Mouse (Mus musculus) megakaryocyte, embryonic 14.5 days (primary cell): ENCODE measurements around the gene Slc6a9. TPM values are rescaled to one million over a fixed set of nuclear protein-coding genes. Genes with fewer than 3 reads are reported as not detected.

Experiments
- H3K27me3 ChIP-seq: replicated peaks from 2 replicates; pipeline ENCODE3; 2012; ENCODE audit warnings: inconsistent platforms
- H3K36me3 ChIP-seq: replicated peaks from 2 replicates; pipeline ENCODE3; 2012; ENCODE audit warnings: low read length, inconsistent platforms, mixed read lengths
- H3K4me1 ChIP-seq: 2 replicates; pipeline ENCODE4 v1.6.1; 2012; ENCODE audit warnings: inconsistent platforms
- H3K4me3 ChIP-seq: replicated peaks from 2 replicates; pipeline ENCODE3; 2012; ENCODE audit warnings: moderate library complexity, mild to moderate bottlenecking, inconsistent platforms
- H3K9me3 ChIP-seq: 2 replicates; pipeline ENCODE4 v1.6.1; 2012; ENCODE audit warnings: inconsistent platforms
- FLI1 ChIP-seq: IDR thresholded peaks from 2 replicates; pipeline ENCODE4 v1.6.1; 2012; ENCODE audit warnings: low read length, inconsistent platforms, mixed read lengths
- GATA1 ChIP-seq: IDR thresholded peaks from 3 replicates; pipeline ENCODE4 v1.6.1; 2012; ENCODE audit warnings: mixed read lengths, low read length, inconsistent platforms, borderline replicate concordance
- polyA plus RNA-seq: library from polyadenylated mRNA; stranded (reverse); fragments of >175 nt; gene quantifications from 2 replicates; pipeline ENCODE4 v1.2.3, GENCODE M21; 2012; ENCODE audit warnings: low replicate concordance; ENCODE audit not compliant: insufficient read depth

The Slc6a9 gene
- polyA plus RNA-seq, 1 experiment: 9.7 TPM

DNA sequence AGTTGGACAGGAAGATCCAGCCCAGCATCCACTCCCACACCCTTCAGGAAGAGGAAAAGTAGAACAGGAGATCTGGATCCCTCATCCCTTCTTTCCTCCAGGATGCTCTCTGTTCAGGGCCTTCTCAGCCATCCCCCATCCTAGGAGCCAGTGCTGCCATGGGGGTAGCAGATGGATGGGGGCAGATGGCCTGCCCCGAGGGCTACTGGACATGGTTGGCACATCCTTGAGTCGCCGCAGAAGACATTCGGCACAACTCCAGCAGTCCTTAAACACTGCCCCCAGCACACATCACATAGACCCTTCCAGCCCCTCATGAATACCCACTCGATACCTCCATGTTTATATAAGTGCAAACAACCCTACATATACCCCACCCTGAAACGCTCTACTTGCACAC lies 61.7 kb downstream of the Slc6a9 start:
- Histone ChIP-seq H3K4me3 (no peak overlapping the region), H3K4me1 (peaks cover 16% of the 10 kb centered on the region), H3K36me3 (peaks cover 78% of the 10 kb centered on the region), H3K9me3 (no peaks in the 10 kb centered on the region), H3K27me3 (no peaks in the 10 kb centered on the region)
- TF ChIP-seq GATA1 (no peak), FLI1 (no peak)

DNA sequence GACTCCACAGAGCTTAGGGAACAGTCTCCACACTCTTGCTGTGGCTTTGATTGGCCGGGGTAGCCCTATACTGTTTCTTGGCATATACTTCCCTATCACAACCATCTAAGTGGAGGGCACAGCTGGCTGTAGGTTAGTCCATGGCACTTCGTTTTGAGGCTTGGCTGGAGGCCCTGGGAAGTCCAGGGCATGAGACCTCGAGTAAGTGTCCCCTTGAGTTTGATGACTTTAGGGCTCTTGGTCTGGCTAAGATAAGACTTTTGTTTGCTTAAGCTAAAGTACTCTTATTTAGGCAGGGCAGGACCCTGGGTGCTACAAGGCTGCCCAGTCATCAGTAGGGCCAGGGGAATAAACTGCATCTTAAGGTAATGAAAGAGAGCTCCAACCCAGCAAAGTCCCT lies 63.8 kb downstream of the Slc6a9 start:
- Histone ChIP-seq H3K9me3 (no peaks in the 10 kb centered on the region), H3K4me3 (no peak overlapping the region), H3K36me3 (peaks cover 99% of the 10 kb centered on the region), H3K27me3 (no peaks in the 10 kb centered on the region), H3K4me1 (peaks cover 4% of the 10 kb centered on the region; the same call in 1 of the 2 replicates)
- TF ChIP-seq FLI1 (no peak), GATA1 (no peak)

DNA sequence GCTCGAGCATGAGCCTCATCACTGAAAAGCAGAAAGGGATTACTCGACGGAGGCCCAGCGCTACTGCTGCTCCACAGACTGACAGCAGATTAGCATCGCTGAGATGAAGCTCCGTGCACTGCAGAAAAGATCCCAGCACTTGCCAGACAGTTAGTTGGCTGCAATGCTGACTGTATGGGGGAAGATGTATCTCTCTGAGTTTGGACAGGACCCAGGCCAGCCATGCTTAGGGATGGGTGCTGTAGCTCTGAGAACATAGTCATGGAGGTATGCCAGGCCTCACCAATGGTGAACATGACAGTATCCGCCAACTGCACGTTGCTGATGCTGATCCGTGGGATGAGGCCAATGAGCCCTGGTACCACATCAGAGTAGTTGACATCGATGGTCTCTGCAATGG lies 69.8 kb downstream of the Slc6a9 start:
- peaks cover 95% of the 10 kb centered on the region for H3K36me3 ChIP-seq

DNA sequence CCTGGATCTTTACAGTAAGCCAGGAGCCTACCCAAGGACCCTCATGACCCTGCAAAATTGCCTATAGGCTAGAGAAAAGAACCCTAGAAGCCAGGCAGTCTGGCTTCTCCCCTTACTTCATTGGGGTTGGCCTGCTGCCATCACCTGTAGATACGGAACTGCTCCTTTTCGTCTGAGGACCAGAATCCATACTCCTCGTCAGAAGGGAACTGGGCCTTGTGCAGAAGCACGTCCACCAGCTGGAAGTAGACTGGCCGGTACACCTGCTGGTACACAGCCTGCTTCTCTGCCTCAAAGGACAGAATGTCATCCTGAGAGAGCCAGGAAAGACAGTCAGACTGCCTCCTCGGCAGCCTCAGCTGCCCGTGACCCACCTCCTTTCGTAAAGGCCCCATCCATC lies 70.5 kb downstream of the Slc6a9 start:
- peaks cover 20% of the 10 kb centered on the region for H3K4me1 ChIP-seq
- no peaks in the 10 kb centered on the region for H3K27me3 ChIP-seq
- H3K4me3 ChIP-seq: no peak overlapping the region
- no peak for TF ChIP-seq FLI1
- TF ChIP-seq GATA1: no peak
- H3K36me3 ChIP-seq: peaks cover 94% of the 10 kb centered on the region
- H3K9me3 ChIP-seq: no peaks in the 10 kb centered on the region

More for the DNA sequence above, 69.8 kb downstream of the Slc6a9 start:
- Histone ChIP-seq H3K4me3 (no peak overlapping the region), H3K4me1 (peaks cover 14% of the 10 kb centered on the region), H3K27me3 (no peaks in the 10 kb centered on the region), H3K9me3 (no peaks in the 10 kb centered on the region)
- TF ChIP-seq FLI1: no peak
- TF ChIP-seq GATA1: no peak

DNA sequence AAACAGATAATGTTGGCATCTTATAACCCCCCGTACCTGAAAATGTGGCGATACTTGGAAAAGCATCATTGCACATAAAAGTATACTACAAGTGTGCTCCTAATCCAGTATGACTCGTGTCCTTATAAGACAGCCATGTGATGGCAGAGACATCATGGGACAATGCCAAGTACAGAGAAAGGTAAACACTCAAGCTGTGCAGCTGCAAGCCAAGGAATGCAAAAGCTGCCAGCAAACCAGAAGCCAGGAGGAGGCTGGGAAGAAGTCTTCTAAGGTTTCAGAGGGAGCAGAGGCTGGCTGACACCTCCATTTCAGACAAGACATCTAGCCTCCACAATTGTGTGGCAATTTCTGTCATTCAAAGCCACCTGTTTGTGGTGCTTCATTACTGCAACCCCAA lies 71.9 kb downstream of the Slc6a9 start:
- H3K9me3 ChIP-seq: no peaks in the 10 kb centered on the region
- H3K4me1 ChIP-seq: peaks cover 27% of the 10 kb centered on the region
- H3K36me3 ChIP-seq: peaks cover 89% of the 10 kb centered on the region
- no peak overlapping the region for H3K4me3 ChIP-seq
- no peaks in the 10 kb centered on the region for H3K27me3 ChIP-seq
- TF ChIP-seq GATA1 (no peak), FLI1 (no peak)

- no peaks in the 10 kb centered on the region for H3K27me3 ChIP-seq
- H3K36me3 ChIP-seq: peaks cover 81% of the 10 kb centered on the region
- no peak for TF ChIP-seq FLI1
- no peak for TF ChIP-seq GATA1
- no peaks in the 10 kb centered on the region for H3K9me3 ChIP-seq
- peaks cover 55% of the 10 kb centered on the region for H3K4me1 ChIP-seq
- H3K4me3 ChIP-seq: no peak overlapping the region
Observed at GRCm38 (mm10) chr4:117908834-117909453, 74.6 kb downstream of the Slc6a9 start.

- Histone ChIP-seq H3K9me3 (no peaks in the 10 kb centered on the region), H3K4me3 (no peak overlapping the region), H3K4me1 (peaks cover 76% of the 10 kb centered on the region), H3K36me3 (peaks cover 52% of the 10 kb centered on the region), H3K27me3 (no peaks in the 10 kb centered on the region)
- TF ChIP-seq GATA1 (no peak), FLI1 (no peak)
Observed at GRCm38 (mm10) chr4:117912131-117912561, 77.8 kb downstream of the Slc6a9 start.

DNA sequence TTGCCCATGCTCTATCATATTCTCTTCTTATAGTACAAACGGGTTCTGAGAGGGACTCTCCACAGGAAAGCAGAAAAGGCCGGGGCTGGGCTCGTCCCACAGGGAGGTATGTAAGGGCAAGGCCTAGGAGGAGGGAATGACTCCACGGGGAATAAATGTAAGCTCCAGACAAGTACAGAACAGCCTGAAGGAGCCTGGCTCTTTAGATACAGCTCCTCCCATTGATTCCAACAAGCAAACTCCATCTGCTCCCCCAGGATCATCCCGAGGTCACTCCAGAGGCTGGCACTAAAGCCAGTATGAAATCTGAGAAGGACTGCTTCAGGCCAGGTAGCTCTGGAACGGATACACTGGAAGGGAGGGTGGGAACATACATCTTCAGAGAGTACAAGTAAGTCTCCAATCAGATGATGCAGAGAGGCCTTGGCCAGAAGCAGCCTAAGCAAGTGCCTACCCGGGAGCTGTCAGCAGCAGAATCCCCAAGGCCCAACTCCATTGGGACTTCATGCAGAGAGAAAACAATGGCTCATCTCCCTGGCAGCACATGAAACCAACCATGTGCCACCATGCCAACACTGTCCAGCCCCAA lies 78.5 kb downstream of the Slc6a9 start:
- H3K4me3 ChIP-seq: peak overlapping the region; percentile 56
- peaks cover 79% of the 10 kb centered on the region for H3K4me1 ChIP-seq
- TF ChIP-seq GATA1 (no peak), FLI1 (no peak)
- H3K36me3 ChIP-seq: peaks cover 47% of the 10 kb centered on the region
- no peaks in the 10 kb centered on the region for H3K9me3 ChIP-seq
- H3K27me3 ChIP-seq: no peaks in the 10 kb centered on the region

GRCm38 (mm10) chr4:117913421-117913820 lies 79.1 kb downstream of the Slc6a9 start:
- no peaks in the 10 kb centered on the region for H3K9me3 ChIP-seq
- no peaks in the 10 kb centered on the region for H3K27me3 ChIP-seq
- TF ChIP-seq FLI1 (no peak), GATA1 (no peak)
- H3K36me3 ChIP-seq: peaks cover 40% of the 10 kb centered on the region
- H3K4me1 ChIP-seq: peaks cover 80% of the 10 kb centered on the region
- no peak overlapping the region for H3K4me3 ChIP-seq

GRCm38 (mm10) chr4:117914031-117914430 lies 79.7 kb downstream of the Slc6a9 start:
- peaks cover 35% of the 10 kb centered on the region for H3K36me3 ChIP-seq
- TF ChIP-seq GATA1: no peak
- TF ChIP-seq FLI1: no peak
- no peaks in the 10 kb centered on the region for H3K9me3 ChIP-seq
- H3K27me3 ChIP-seq: no peaks in the 10 kb centered on the region
- peak overlapping the region; percentile 98 for H3K4me3 ChIP-seq
- peaks cover 81% of the 10 kb centered on the region for H3K4me1 ChIP-seq
